ENCODE assay signal across 8 mouse cellular contexts in genomic region chr1:44120074-44120406, GRCm38 (mm10). TPM values are rescaled to one million over a fixed set of nuclear protein-coding genes. Genes with fewer than 3 reads are reported as not detected.
A peak's percentile ranks its signal among the peaks of the same experiment; 100 is the strongest.
DNase-seq lines count a peak whose midpoint lies in the region; ATAC-seq and TF ChIP-seq lines count a peak whose summit lies in the region.
"Had no signal": no experiment of that assay in that cellular context is flagged by ENCODE, and none has a peak within 500 bp of the region (broad histone marks: within the 10 kb centered on the region; RNA-seq: fewer than 3 reads in every experiment).

No protein-coding gene starts in this region.

- H3K4me1 ChIP-seq in lung, adult 2 months (ENCODE audit: control insufficient read depth, insufficient read depth, low read length) = no peaks in the 10 kb centered on the region
- no peaks in the 10 kb centered on the region for H3K4me1 ChIP-seq in embryonic fibroblast, embryonic 13.5 days (ENCODE audit: control insufficient read depth, insufficient read depth, low read length)
- H3K4me1 ChIP-seq in limb, embryonic 10.5 days = peaks cover 12% of the 10 kb centered on the region
- peaks cover 18% of the 10 kb centered on the region for H3K4me1 ChIP-seq in neural tube, embryonic 15.5 days

- TF ChIP-seq POLR2A in lung, adult 2 months (IDR thresholded peaks at IDR 0.05; ENCODE audit: borderline replicate concordance, extremely low read depth, low read depth, low read length) = no peak
- no peak for TF ChIP-seq POLR2A in embryonic fibroblast, embryonic 13.5 days (IDR thresholded peaks at IDR 0.05; ENCODE audit: low read depth, low read length)

- no peak for DNase-seq in lung, adult 2 months
- DNase-seq in lung, postnatal 25 days (ENCODE audit: low spot score) = no peak
- no peak for DNase-seq in limb, embryonic 10.5 days (ENCODE audit: low spot score)
- no peak for DNase-seq in adrenal gland, postnatal 25 days

- no peaks in the 10 kb centered on the region for H3K27me3 ChIP-seq in limb, embryonic 10.5 days (ENCODE audit: low read depth, poor library complexity, severe bottlenecking)
- no peaks in the 10 kb centered on the region for H3K27me3 ChIP-seq in neural tube, embryonic 15.5 days (replicated peaks)

- H3K36me3 ChIP-seq in limb, embryonic 10.5 days = peaks cover 47% of the 10 kb centered on the region
- H3K36me3 ChIP-seq in neural tube, embryonic 15.5 days = peaks cover 7% of the 10 kb centered on the region

- peak overlapping the region; percentile 93 for H3K9ac ChIP-seq in neural tube, embryonic 15.5 days (replicated peaks)

- TF ChIP-seq CTCF in lung, adult 2 months (IDR thresholded peaks at IDR 0.05; ENCODE audit: insufficient read depth, low read length) = no peak
- no peak for TF ChIP-seq CTCF in embryonic fibroblast, embryonic 13.5 days (IDR thresholded peaks at IDR 0.05; ENCODE audit: borderline replicate concordance, insufficient read depth, low read length)

- H3K4me3 ChIP-seq in lung, adult 2 months (replicated peaks; ENCODE audit: extremely low read depth, low read depth, low read length) = peak overlapping the region; percentile 76
- peak overlapping the region; percentile 59 for H3K4me3 ChIP-seq in embryonic fibroblast, embryonic 13.5 days (ENCODE audit: insufficient read depth, low read length)
- peak overlapping the region; percentile 77 for H3K4me3 ChIP-seq in limb, embryonic 10.5 days
- H3K4me3 ChIP-seq in neural tube, embryonic 15.5 days (replicated peaks) = peak overlapping the region; percentile 80

- ATAC-seq in neural tube, embryonic 15.5 days (ENCODE audit: low FRiP score) = peak; percentile 26
- ATAC-seq in granulocyte monocyte progenitor cell, adult 5-6 weeks (replicated peaks; ENCODE audit: poor library complexity, severe bottlenecking) = no peak

- peak overlapping the region; percentile 83 for H3K4me2 ChIP-seq in neural tube, embryonic 15.5 days

- WGBS in lung, adult 2 months = 17% methylated on average over 6 of the region's 6 CpGs
- WGBS in limb, embryonic 10.5 days = 5% methylated on average over 6 of the region's 6 CpGs
- WGBS in neural tube, embryonic 15.5 days = 5% methylated on average over 6 of the region's 6 CpGs

- H3K9me3 ChIP-seq in limb, embryonic 10.5 days (replicated peaks) = no peaks in the 10 kb centered on the region
- H3K9me3 ChIP-seq in neural tube, embryonic 15.5 days (replicated peaks) = no peaks in the 10 kb centered on the region

- 0 out of 2 replicates have a peak overlapping the region, but pooled peaks have one; percentile 3 for H3K27ac ChIP-seq in embryonic fibroblast, embryonic 13.5 days (ENCODE audit: insufficient read depth, low read length)
- H3K27ac ChIP-seq in limb, embryonic 10.5 days = peak overlapping the region; percentile 97
- H3K27ac ChIP-seq in neural tube, embryonic 15.5 days (replicated peaks) = peak overlapping the region; percentile 97

RNA-seq across cellular contexts. Expression of gene Bivm, which starts 1.3 kb away (rescaled TPM):
- 4.6 and 6.2 TPM in 2 replicates for polyA plus RNA-seq in lung, adult 2 months (2012; rRNA removed)
- polyA plus RNA-seq in embryonic fibroblast, embryonic 13.5 days (2011; ENCODE audit: insufficient read length, low read depth, missing spikeins) = 24.2 and 33.8 TPM in 2 replicates
- polyA plus RNA-seq in limb, embryonic 10.5 days (2016; fragmentation: Nextera tagmentation; extraction: Ambion mirVana) = 26.5 and 28.3 TPM in 2 replicates
- polyA plus RNA-seq in neural tube, embryonic 15.5 days (2015; fragmentation: Nextera tagmentation; extraction: Ambion mirVana) = 24.6 and 28.9 TPM in 2 replicates
- total RNA-seq in adrenal gland, postnatal 25 days (2021) = 20.8 and 26.5 TPM in 2 replicates
- 11.5 and 17.5 TPM in 2 replicates for total RNA-seq in granulocyte monocyte progenitor cell, adult 5-6 weeks (2014; fragmentation: Nextera tagmentation)
- total RNA-seq in granulocyte monocyte progenitor cell, adult 5-6 weeks (2017) = 7.0 and 10.6 TPM in 2 replicates

RNA-seq across cellular contexts. Expression of gene Kdelc1, which starts 1.4 kb away (rescaled TPM):
- polyA plus RNA-seq in lung, adult 2 months (2012; rRNA removed) = 14.9 and 16.6 TPM in 2 replicates
- polyA plus RNA-seq in embryonic fibroblast, embryonic 13.5 days (2011; ENCODE audit: insufficient read length, low read depth, missing spikeins) = 60.7 and 68.9 TPM in 2 replicates
- polyA plus RNA-seq in limb, embryonic 10.5 days (2016; fragmentation: Nextera tagmentation; extraction: Ambion mirVana) = 77.8 and 80.8 TPM in 2 replicates
- polyA plus RNA-seq in neural tube, embryonic 15.5 days (2015; fragmentation: Nextera tagmentation; extraction: Ambion mirVana) = 27.9 and 29.9 TPM in 2 replicates
- total RNA-seq in adrenal gland, postnatal 25 days (2021) = 22.0 and 25.6 TPM in 2 replicates
- total RNA-seq in granulocyte monocyte progenitor cell, adult 5-6 weeks (2014; fragmentation: Nextera tagmentation) = 38.3 and 40.7 TPM in 2 replicates
- total RNA-seq in granulocyte monocyte progenitor cell, adult 5-6 weeks (2017) = 33.4 and 35.5 TPM in 2 replicates

RNA-seq across cellular contexts. Expression of gene Tex30, which starts 17.8 kb away (rescaled TPM):
- 3.7 and 5.0 TPM in 2 replicates for polyA plus RNA-seq in lung, adult 2 months (2012; rRNA removed)
- polyA plus RNA-seq in embryonic fibroblast, embryonic 13.5 days (2011; ENCODE audit: insufficient read length, low read depth, missing spikeins) = 18.8 and 22.8 TPM in 2 replicates
- 92.5 and 111 TPM in 2 replicates for polyA plus RNA-seq in limb, embryonic 10.5 days (2016; fragmentation: Nextera tagmentation; extraction: Ambion mirVana)
- polyA plus RNA-seq in neural tube, embryonic 15.5 days (2015; fragmentation: Nextera tagmentation; extraction: Ambion mirVana) = 42.6 and 53.8 TPM in 2 replicates
- total RNA-seq in adrenal gland, postnatal 25 days (2021) = 9.8 and 10.5 TPM in 2 replicates
- 64.6 and 67.6 TPM in 2 replicates for total RNA-seq in granulocyte monocyte progenitor cell, adult 5-6 weeks (2014; fragmentation: Nextera tagmentation)
- total RNA-seq in granulocyte monocyte progenitor cell, adult 5-6 weeks (2017) = 51.4 and 74.2 TPM in 2 replicates

RNA-seq across cellular contexts. Expression of gene Ercc5, which starts 27.5 kb away (rescaled TPM):
- polyA plus RNA-seq in lung, adult 2 months (2012; rRNA removed) = 4.7 and 5.5 TPM in 2 replicates
- 47.7 and 52.4 TPM in 2 replicates for polyA plus RNA-seq in embryonic fibroblast, embryonic 13.5 days (2011; ENCODE audit: insufficient read length, low read depth, missing spikeins)
- polyA plus RNA-seq in limb, embryonic 10.5 days (2016; fragmentation: Nextera tagmentation; extraction: Ambion mirVana) = 19.3 and 21.7 TPM in 2 replicates
- 24.2 and 24.4 TPM in 2 replicates for polyA plus RNA-seq in neural tube, embryonic 15.5 days (2015; fragmentation: Nextera tagmentation; extraction: Ambion mirVana)
- total RNA-seq in adrenal gland, postnatal 25 days (2021) = 20.2 and 21.3 TPM in 2 replicates
- total RNA-seq in granulocyte monocyte progenitor cell, adult 5-6 weeks (2014; fragmentation: Nextera tagmentation) = 7.8 and 11.2 TPM in 2 replicates
- total RNA-seq in granulocyte monocyte progenitor cell, adult 5-6 weeks (2017) = 4.8 and 7.9 TPM in 2 replicates

RNA-seq across cellular contexts. Expression of gene Gm8251, which starts 58.3 kb away (rescaled TPM):
- not detected in 2 replicates for polyA plus RNA-seq in lung, adult 2 months (2012; rRNA removed)
- polyA plus RNA-seq in embryonic fibroblast, embryonic 13.5 days (2011; ENCODE audit: insufficient read length, low read depth, missing spikeins) = 0.11 TPM in 1 of 2 replicates, not detected in the other
- polyA plus RNA-seq in limb, embryonic 10.5 days (2016; fragmentation: Nextera tagmentation; extraction: Ambion mirVana) = 0.03 and 0.11 TPM in 2 replicates
- 0.05 TPM in 2 replicates for polyA plus RNA-seq in neural tube, embryonic 15.5 days (2015; fragmentation: Nextera tagmentation; extraction: Ambion mirVana)
- total RNA-seq in adrenal gland, postnatal 25 days (2021) = 0.09 TPM in 1 of 2 replicates, not detected in the other
- total RNA-seq in granulocyte monocyte progenitor cell, adult 5-6 weeks (2014; fragmentation: Nextera tagmentation) = 0.15 and 0.19 TPM in 2 replicates
- 0.05 and 0.30 TPM in 2 replicates for total RNA-seq in granulocyte monocyte progenitor cell, adult 5-6 weeks (2017)
- total RNA-seq: adrenal gland, postnatal 4 days had no signal

Comparison
In these comparisons a context has a peak if more than half of its experiments do, and no peak if none do; other contexts are left out.
1. H3K27ac ChIP-seq: peak in every context shown above with its lines; median percentile 97 in limb, embryonic 10.5 days; 97 in neural tube, embryonic 15.5 days; 3 in embryonic fibroblast, embryonic 13.5 days.